Mouse (Mus musculus) kidney, embryonic 14.5 days (tissue): ENCODE measurements around the gene Rbm14. TPM values are rescaled to one million over a fixed set of nuclear protein-coding genes. Genes with fewer than 3 reads are reported as not detected.
A peak's percentile ranks its signal among the peaks of the same experiment; 100 is the strongest.

Experiments
- ATAC-seq: fragments of 200-750 bp; cut with Nextera tagmentation; 2 replicates; pipeline ENCODE4 v1.8.0; 2017; ENCODE audit warnings: moderate number of reproducible peaks, mild to moderate bottlenecking, moderate TSS enrichment, moderate library complexity; ENCODE audit not compliant: low FRiP score, low TSS enrichment
- H3K27ac ChIP-seq: fragments of 300-500 bp; sonication (generic); 2 replicates; pipeline ENCODE4 v1.5.1; 2014; ENCODE audit warnings: low read depth, mild to moderate bottlenecking, low read length, moderate library complexity, mixed read lengths
- H3K27me3 ChIP-seq: fragments of 300-500 bp; sonication (generic); 2 replicates; pipeline ENCODE4 v1.6.1; 2014; ENCODE audit warnings: mild to moderate bottlenecking, low read length; ENCODE audit not compliant: control insufficient read depth, insufficient read depth
- H3K36me3 ChIP-seq: fragments of 300-500 bp; sonication (generic); 2 replicates; pipeline ENCODE4 v1.6.1; 2014; ENCODE audit warnings: low read length, mixed read lengths; ENCODE audit not compliant: control insufficient read depth, insufficient read depth
- H3K4me1 ChIP-seq: fragments of 300-500 bp; sonication (generic); 2 replicates; pipeline ENCODE4 v1.6.1; 2014; ENCODE audit warnings: low read length, mixed read lengths; ENCODE audit not compliant: control insufficient read depth, insufficient read depth
- H3K4me2 ChIP-seq: fragments of 300-500 bp; sonication (generic); replicated peaks from 2 replicates; pipeline ENCODE4 v1.6.1; 2014; ENCODE audit warnings: low read depth, mild to moderate bottlenecking, low read length
- H3K4me3 ChIP-seq: fragments of 300-500 bp; sonication (generic); 2 replicates; pipeline ENCODE4 v1.5.1; 2014; ENCODE audit warnings: mild to moderate bottlenecking, low read length
- H3K9ac ChIP-seq: fragments of 300-500 bp; sonication (generic); 2 replicates; pipeline ENCODE4 v1.6.1; 2014; ENCODE audit warnings: low read depth, mild to moderate bottlenecking, low read length, moderate library complexity
- H3K9me3 ChIP-seq: fragments of 300-500 bp; sonication (generic); 2 replicates; pipeline ENCODE4 v1.6.1; 2016; ENCODE audit warnings: low read length; ENCODE audit not compliant: control insufficient read depth
- WGBS: fragments of 180-500 bp; shearing (Covaris S2); extraction: QIAGEN DNeasy Blood & Tissue Kit; methylation state at CpG from one replicate; pipeline ENCODE4 v1.1.7; 2014; 5-methylcytosine and 5-hydroxymethylcytosine counted together
- polyA plus RNA-seq: library from polyadenylated mRNA; unstranded; fragments of >200 nt; fragmentation: Nextera tagmentation; extraction: Ambion mirVana; gene quantifications from 2 replicates; pipeline ENCODE4 v1.2.1, GENCODE M21; 2014

Rbm14 gene
- polyA plus RNA-seq, 1 experiment from 2014 or later = 102 TPM

GRCm38 (mm10) chr19:4845846-4846245, 34.4 kb upstream of the Rbm14 start:
- Histone ChIP-seq H3K9ac (no peak overlapping the region), H3K4me2 (no peak overlapping the region), H3K27me3 (no peaks in the 10 kb centered on the region; the same call in 1 of the 2 replicates), H3K4me3 (no peak overlapping the region), H3K9me3 (no peaks in the 10 kb centered on the region), H3K36me3 (no peaks in the 10 kb centered on the region), H3K27ac (no peak overlapping the region), H3K4me1 (no peaks in the 10 kb centered on the region)
- no peak for ATAC-seq
- 55% methylated on average over 2 of the region's 2 CpGs for WGBS

DNA sequence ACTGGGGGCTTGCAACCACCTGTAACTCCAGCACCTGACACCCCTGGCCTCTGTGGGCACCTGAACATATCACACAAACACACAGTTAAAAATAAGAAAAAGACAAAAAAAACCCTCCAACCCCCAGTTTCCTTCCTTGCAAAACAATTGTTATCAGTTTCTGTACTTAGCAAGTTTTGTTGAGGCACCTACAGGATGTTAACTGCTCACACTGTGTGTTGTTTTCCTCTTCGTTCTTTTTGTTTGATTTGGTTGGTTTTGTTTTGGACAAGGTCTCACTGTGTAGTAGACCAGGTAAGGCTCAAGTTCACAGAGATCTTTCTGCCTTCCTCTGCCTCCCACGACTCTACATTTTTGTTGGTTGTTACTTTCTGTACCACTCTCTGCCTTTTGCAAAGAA, 31.2 kb upstream of the Rbm14 start:
- 70% methylated on average over 2 of the region's 2 CpGs for WGBS
- Histone ChIP-seq H3K4me1 (0 out of 2 replicates have a peak, but pooled peaks cover 7% of the 10 kb centered on the region), H3K36me3 (no peaks in the 10 kb centered on the region), H3K27ac (no peak overlapping the region), H3K9me3 (no peaks in the 10 kb centered on the region), H3K9ac (no peak overlapping the region), H3K27me3 (peaks cover 9% of the 10 kb centered on the region), H3K4me2 (no peak overlapping the region), H3K4me3 (no peak overlapping the region)
- no peak for ATAC-seq

GRCm38 (mm10) chr19:4840848-4841247, 29.4 kb upstream of the Rbm14 start:
- no peaks in the 10 kb centered on the region for H3K36me3 ChIP-seq
- no peak overlapping the region for H3K4me2 ChIP-seq
- 84% methylated on average over 9 of the region's 9 CpGs for WGBS
- peaks cover 9% of the 10 kb centered on the region for H3K27me3 ChIP-seq
- ATAC-seq = no peak
- no peak overlapping the region for H3K9ac ChIP-seq
- H3K4me3 ChIP-seq = no peak overlapping the region
- no peaks in the 10 kb centered on the region for H3K9me3 ChIP-seq
- 0 out of 2 replicates have a peak, but pooled peaks cover 7% of the 10 kb centered on the region for H3K4me1 ChIP-seq
- H3K27ac ChIP-seq = no peak overlapping the region

DNA sequence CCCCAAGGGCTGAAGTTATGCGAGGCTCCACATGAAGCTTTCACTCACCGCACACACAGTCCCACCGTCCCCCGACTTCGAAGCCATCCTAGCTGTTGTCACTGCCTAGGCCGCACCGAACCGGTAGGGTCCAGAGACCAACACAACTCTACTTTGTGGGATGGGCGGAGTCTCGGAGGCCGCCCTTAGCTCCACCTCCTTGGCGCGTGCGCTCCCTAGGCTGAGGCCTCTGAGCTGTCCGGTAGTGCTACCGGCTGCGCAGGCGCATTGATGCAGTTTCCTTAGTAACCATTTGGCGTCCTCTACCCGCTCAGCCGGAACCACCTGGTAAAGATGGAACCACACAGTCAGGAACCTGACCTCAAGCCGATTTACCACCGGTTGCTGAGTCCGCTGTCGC, 27.7 kb upstream of the Rbm14 start, which contains the start of the genes Ccs and Ccdc87:
Gene Ccs, minus strand, starts transcription at position 184 of the 400 bp plus-strand sequence.
Gene Ccdc87, plus strand, starts transcription at position 218 of the 400 bp plus-strand sequence.
- Histone ChIP-seq H3K4me3 (peak within 1 kb of the TSS; percentile 59), H3K27me3 (peaks cover 9% of the 10 kb centered on the region), H3K4me1 (0 out of 2 replicates have a peak, but pooled peaks cover 7% of the 10 kb centered on the region), H3K4me2 (peak within 1 kb of the TSS; percentile 76), H3K27ac (no peak within 1 kb of the TSS), H3K36me3 (no peaks in the 10 kb centered on the region), H3K9ac (peak within 1 kb of the TSS; percentile 69), H3K9me3 (no peaks in the 10 kb centered on the region)
- WGBS = under 1% methylated on average over 25 of the region's 25 CpGs
- ATAC-seq = peak; percentile 99

- 32% methylated on average over 10 of the region's 10 CpGs for WGBS
- Histone ChIP-seq H3K36me3 (no peaks in the 10 kb centered on the region), H3K9me3 (no peaks in the 10 kb centered on the region), H3K9ac (peak overlapping the region; percentile 69), H3K4me2 (peak overlapping the region; percentile 76), H3K27me3 (peaks cover 9% of the 10 kb centered on the region), H3K27ac (no peak overlapping the region), H3K4me1 (0 out of 2 replicates have a peak, but pooled peaks cover 7% of the 10 kb centered on the region), H3K4me3 (peak overlapping the region; percentile 59)
- peak; percentile 49 for ATAC-seq
Observed at GRCm38 (mm10) chr19:4838526-4839140, 27.2 kb upstream of the Rbm14 start.

DNA sequence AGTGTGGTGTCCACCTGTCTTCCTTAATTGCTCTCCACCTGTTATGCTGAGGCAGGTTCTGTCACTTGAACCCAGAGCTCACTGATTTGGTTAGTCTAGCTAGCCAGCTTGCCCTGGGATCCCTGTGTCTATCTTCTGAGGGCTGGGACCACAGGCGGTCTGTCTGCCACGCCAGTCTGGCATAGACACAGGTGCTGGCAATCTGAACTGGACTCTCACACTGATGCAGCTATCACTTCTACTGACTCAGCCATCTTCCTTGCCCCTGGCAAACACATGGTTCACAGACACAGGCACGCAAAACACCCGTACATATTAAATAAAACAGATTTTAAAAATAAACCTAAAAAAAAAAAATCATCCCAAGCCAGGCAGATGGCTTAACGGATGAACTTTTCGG, 25.6 kb upstream of the Rbm14 start:
- H3K27me3 ChIP-seq = peaks cover 9% of the 10 kb centered on the region
- H3K9me3 ChIP-seq = no peaks in the 10 kb centered on the region
- H3K36me3 ChIP-seq = no peaks in the 10 kb centered on the region
- 90% methylated on average over 6 of the region's 6 CpGs for WGBS
- no peak overlapping the region for H3K9ac ChIP-seq
- no peak overlapping the region for H3K4me2 ChIP-seq
- H3K4me3 ChIP-seq = no peak overlapping the region
- no peak for ATAC-seq
- H3K4me1 ChIP-seq = 0 out of 2 replicates have a peak, but pooled peaks cover 7% of the 10 kb centered on the region
- H3K27ac ChIP-seq = no peak overlapping the region

- Histone ChIP-seq H3K4me2 (no peak overlapping the region), H3K27ac (no peak overlapping the region), H3K27me3 (peaks cover 9% of the 10 kb centered on the region), H3K9ac (no peak overlapping the region), H3K4me3 (no peak overlapping the region), H3K36me3 (no peaks in the 10 kb centered on the region), H3K9me3 (no peaks in the 10 kb centered on the region), H3K4me1 (0 out of 2 replicates have a peak, but pooled peaks cover 7% of the 10 kb centered on the region)
- WGBS = 74% methylated on average over 2 of the region's 2 CpGs
- no peak for ATAC-seq
Observed at GRCm38 (mm10) chr19:4836096-4836495, 24.7 kb upstream of the Rbm14 start.

- no peaks in the 10 kb centered on the region; the same call in 1 of the 2 replicates for H3K36me3 ChIP-seq
- no peak overlapping the region for H3K4me3 ChIP-seq
- H3K27ac ChIP-seq = no peak overlapping the region
- WGBS = 87% methylated on average over 8 of the region's 8 CpGs
- 0 out of 2 replicates have a peak, but pooled peaks cover 7% of the 10 kb centered on the region for H3K4me1 ChIP-seq
- no peaks in the 10 kb centered on the region for H3K9me3 ChIP-seq
- H3K9ac ChIP-seq = no peak overlapping the region
- no peak for ATAC-seq
- no peak overlapping the region for H3K4me2 ChIP-seq
- no peaks in the 10 kb centered on the region for H3K27me3 ChIP-seq
Observed at GRCm38 (mm10) chr19:4833977-4834376, 22.5 kb upstream of the Rbm14 start.

- Histone ChIP-seq H3K27me3 (no peaks in the 10 kb centered on the region), H3K9ac (no peak overlapping the region), H3K4me3 (no peak overlapping the region), H3K9me3 (no peaks in the 10 kb centered on the region), H3K4me1 (no peaks in the 10 kb centered on the region), H3K4me2 (no peak overlapping the region), H3K36me3 (peaks cover 8% of the 10 kb centered on the region), H3K27ac (no peak overlapping the region)
- 57% methylated on average over 7 of the region's 7 CpGs for WGBS
- ATAC-seq = no peak
Observed at GRCm38 (mm10) chr19:4829156-4829555, 17.7 kb upstream of the Rbm14 start.
